In genomic region chr7:141060426-141061242, GRCm38 (mm10) we compare ENCODE assay signal across 8 mouse cellular contexts. TPM values are rescaled to one million over a fixed set of nuclear protein-coding genes. Genes with fewer than 3 reads are reported as not detected.
DNase-seq lines count a peak whose midpoint lies in the region; ATAC-seq and TF ChIP-seq lines count a peak whose summit lies in the region.

B4galnt4 (plus strand) TSS chr7:141061104.

- peak; percentile 96 for ATAC-seq in forebrain, embryonic 11.5 days (replicated peaks; ENCODE audit: low FRiP score)
- peak; percentile 68 for ATAC-seq in heart, postnatal 0 days (ENCODE audit: insufficient read depth, low read depth)
- peak; percentile 68 for ATAC-seq in liver, embryonic 13.5 days (ENCODE audit: low read depth)

- peak within 1 kb of the TSS; percentile 93 for H3K4me2 ChIP-seq in forebrain, embryonic 11.5 days (ENCODE audit: low read depth, low read length, severe bottlenecking)
- peak within 1 kb of the TSS; percentile 67 for H3K4me2 ChIP-seq in heart, postnatal 0 days (ENCODE audit: low read depth, low read length)
- peak within 1 kb of the TSS; percentile 80 for H3K4me2 ChIP-seq in liver, embryonic 13.5 days

- no peak for TF ChIP-seq EP300 in heart, postnatal 0 days (IDR thresholded peaks at IDR 0.05; ENCODE audit: low read depth)

- no peak for TF ChIP-seq CTCF in heart, postnatal 0 days (IDR thresholded peaks at IDR 0.05; ENCODE audit: low read depth)

- DNase-seq in ES-CJ7 (ENCODE audit: low read depth, low spot score), result peak; percentile 79
- peak; percentile 89 for DNase-seq in brain, embryonic 18.5 days (ENCODE audit: low read depth, low spot score)
- peak; percentile 93 for DNase-seq in forebrain, embryonic 11.5 days (ENCODE audit: low spot score)
- DNase-seq in heart, postnatal 0 days (ENCODE audit: low spot score), result no peak
- peak; percentile 56 to 80 for DNase-seq in kidney, postnatal 36 days
- no peak for DNase-seq in liver, embryonic 13.5 days
- DNase-seq in neural tube, embryonic 10.5 days (ENCODE audit: extremely low spot score, low spot score), result peak; percentile 89
- DNase-seq in testis, postnatal 14 days (ENCODE audit: low spot score), result peak; percentile 53

- no peaks in the 10 kb centered on the region; the same call in 1 of the 2 replicates for H3K27me3 ChIP-seq in forebrain, embryonic 11.5 days (ENCODE audit: control insufficient read depth, insufficient read depth, low read length)
- H3K27me3 ChIP-seq in heart, postnatal 0 days (ENCODE audit: control insufficient read depth, insufficient read depth, low read length), result peaks cover 54% of the 10 kb centered on the region
- H3K27me3 ChIP-seq in liver, embryonic 13.5 days, result peaks cover 78% of the 10 kb centered on the region

- H3K4me1 ChIP-seq in forebrain, embryonic 11.5 days (replicated peaks; ENCODE audit: control insufficient read depth, insufficient read depth, low read length), result peaks cover 10% of the 10 kb centered on the region; the same call in 1 of the 2 replicates
- 0 out of 2 replicates have a peak, but pooled peaks cover 3% of the 10 kb centered on the region for H3K4me1 ChIP-seq in heart, postnatal 0 days (ENCODE audit: control insufficient read depth, insufficient read depth)
- H3K4me1 ChIP-seq in liver, embryonic 13.5 days (replicated peaks), result peaks cover 48% of the 10 kb centered on the region

- H3K36me3 ChIP-seq in forebrain, embryonic 11.5 days (ENCODE audit: control insufficient read depth, insufficient read depth, low read length), result peaks cover 8% of the 10 kb centered on the region; the same call in 1 of the 2 replicates
- no peaks in the 10 kb centered on the region for H3K36me3 ChIP-seq in heart, postnatal 0 days (replicated peaks; ENCODE audit: control insufficient read depth, insufficient read depth, low read length)
- H3K36me3 ChIP-seq in liver, embryonic 13.5 days, result no peaks in the 10 kb centered on the region

- H3K4me3 ChIP-seq in forebrain, embryonic 11.5 days (ENCODE audit: low read depth, low read length), result peak within 1 kb of the TSS; percentile 82
- peak within 1 kb of the TSS; percentile 48 for H3K4me3 ChIP-seq in heart, postnatal 0 days (ENCODE audit: low read depth, low read length)
- peak within 1 kb of the TSS; percentile 55 for H3K4me3 ChIP-seq in liver, embryonic 13.5 days (replicated peaks)

- no peaks in the 10 kb centered on the region for H3K9me3 ChIP-seq in forebrain, embryonic 11.5 days (ENCODE audit: control insufficient read depth, low read length)
- H3K9me3 ChIP-seq in heart, postnatal 0 days (replicated peaks; ENCODE audit: control insufficient read depth, low read length), result 0 out of 2 replicates have a peak, but pooled peaks cover 3% of the 10 kb centered on the region
- H3K9me3 ChIP-seq in liver, embryonic 13.5 days (replicated peaks), result no peaks in the 10 kb centered on the region

- H3K9ac ChIP-seq in forebrain, embryonic 11.5 days (ENCODE audit: low read length), result peak within 1 kb of the TSS; percentile 99
- peak within 1 kb of the TSS; percentile 24; the same call in 1 of the 2 replicates for H3K9ac ChIP-seq in heart, postnatal 0 days (replicated peaks; ENCODE audit: low read depth, low read length)
- 0 out of 2 replicates have a peak within 1 kb of the TSS, but pooled peaks have one; percentile 22 for H3K9ac ChIP-seq in liver, embryonic 13.5 days

- H3K27ac ChIP-seq in forebrain, embryonic 11.5 days (ENCODE audit: low read depth, low read length), result peak within 1 kb of the TSS; percentile 64
- H3K27ac ChIP-seq in heart, postnatal 0 days (ENCODE audit: low read depth), result no peak within 1 kb of the TSS
- H3K27ac ChIP-seq in liver, embryonic 13.5 days, result no peak within 1 kb of the TSS

- 1% methylated on average over 65 of the region's 72 CpGs for WGBS in forebrain, embryonic 11.5 days
- WGBS in heart, postnatal 0 days, result under 1% methylated on average over 70 of the region's 72 CpGs
- WGBS in liver, embryonic 13.5 days (ENCODE audit: insufficient replicate concordance), result 2% methylated on average over 72 of the region's 72 CpGs

RNA-seq across cellular contexts. Expression of gene B4galnt4, which starts in this region (rescaled TPM):
- 22.3 and 23.5 TPM in 2 replicates for polyA plus RNA-seq in forebrain, embryonic 11.5 days (2014; fragmentation: Nextera tagmentation; extraction: Ambion mirVana)
- total RNA-seq in heart, postnatal 0 days (2014; rRNA removed; ENCODE audit: low replicate concordance), result 0.43 TPM in 1 of 2 replicates, not detected in the other
- 0.10 TPM in 1 of 2 replicates, not detected in the other for polyA plus RNA-seq in heart, postnatal 0 days (2015; fragmentation: Nextera tagmentation; extraction: Ambion mirVana)
- polyA plus RNA-seq in liver, embryonic 13.5 days (2015; fragmentation: Nextera tagmentation; extraction: Ambion mirVana), result 0.75 and 0.81 TPM in 2 replicates

Comparison
In these comparisons a context has a peak if more than half of its experiments do, and no peak if none do; other contexts are left out.
1. RNA of gene B4galnt4 (polyA plus RNA-seq): 22.3 to 23.5 TPM in forebrain, embryonic 11.5 days; 0.75 to 0.81 TPM in liver, embryonic 13.5 days and 0.10 TPM in heart, postnatal 0 days; every median in the first group is over 10 times any median in the second.
2. Peak in ATAC-seq, H3K4me3 ChIP-seq, H3K9ac ChIP-seq and H3K4me2 ChIP-seq in heart, postnatal 0 days; RNA of the gene not detected or under 1 TPM.
3. Peak in ATAC-seq, H3K4me3 ChIP-seq, H3K9ac ChIP-seq and H3K4me2 ChIP-seq in liver, embryonic 13.5 days; RNA of the gene not detected or under 1 TPM.
4. DNase-seq: peak in ES-CJ7 (single experiment), brain, embryonic 18.5 days (single experiment), forebrain, embryonic 11.5 days (single experiment), kidney, postnatal 36 days (2 of 2), neural tube, embryonic 10.5 days (single experiment) and testis, postnatal 14 days (single experiment); none in heart, postnatal 0 days (single experiment) and liver, embryonic 13.5 days (single experiment).
5. H3K9ac ChIP-seq: peak in every context shown above with its lines; median percentile 99 in forebrain, embryonic 11.5 days; 24 in heart, postnatal 0 days; 22 in liver, embryonic 13.5 days.
6. Peak in every context shown above with its lines, with median percentiles within 50 percentile points of each other: ATAC-seq, H3K4me2 ChIP-seq and H3K4me3 ChIP-seq.